Mouse (Mus musculus) lung, adult 2 months (tissue): ENCODE measurements around the gene Prps1l1.

ENCODE experiments used
- CTCF ChIP-seq: fragments of 200-500 bp; IDR thresholded peaks from 2 replicates; pipeline ENCODE4 v1.5.1; 2011; ENCODE audit warnings: mild to moderate bottlenecking, low read length, control low read depth; ENCODE audit not compliant: insufficient read depth
- POLR2A ChIP-seq: fragments of 200-500 bp; IDR thresholded peaks from 2 replicates; pipeline ENCODE4 v1.6.1; 2011; ENCODE audit warnings: low read depth, mild to moderate bottlenecking, control low read depth, low read length, borderline replicate concordance; ENCODE audit errors: extremely low read depth

DNA sequence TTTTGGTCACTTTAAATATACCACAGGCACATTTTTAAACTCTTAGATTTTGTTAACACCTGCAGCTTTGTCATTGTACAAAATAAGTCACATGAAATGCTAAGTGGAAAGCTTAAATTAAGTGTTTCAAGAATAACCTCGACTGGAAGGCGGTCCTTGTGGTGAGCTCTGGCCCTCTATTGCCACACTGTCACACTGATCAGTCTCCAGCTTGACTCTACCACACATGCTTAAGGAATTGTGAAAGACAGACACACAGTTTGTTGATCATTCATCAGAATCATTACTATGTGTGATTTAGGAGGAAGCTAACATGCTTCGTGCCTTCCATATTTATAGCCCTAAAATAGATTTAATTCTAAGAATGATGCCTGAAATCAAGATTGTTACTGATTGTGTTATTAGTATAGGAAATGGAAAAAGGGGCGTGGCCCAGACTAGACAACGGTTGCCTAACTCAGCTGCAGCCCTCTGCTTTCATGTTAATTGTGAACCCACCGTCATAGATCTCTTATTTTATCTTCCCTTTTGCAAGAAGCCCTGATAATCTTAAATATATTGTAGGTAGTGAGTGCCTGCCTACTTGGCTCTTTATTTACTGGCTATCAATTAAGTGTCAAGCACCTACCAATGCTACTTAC, 35.4 kb upstream of the Prps1l1 start:
- no peak for TF ChIP-seq CTCF
- no peak for TF ChIP-seq POLR2A
